Mouse (Mus musculus): ENCODE measurements around the gene Ckmt2.

The Ckmt2 gene

DNA sequence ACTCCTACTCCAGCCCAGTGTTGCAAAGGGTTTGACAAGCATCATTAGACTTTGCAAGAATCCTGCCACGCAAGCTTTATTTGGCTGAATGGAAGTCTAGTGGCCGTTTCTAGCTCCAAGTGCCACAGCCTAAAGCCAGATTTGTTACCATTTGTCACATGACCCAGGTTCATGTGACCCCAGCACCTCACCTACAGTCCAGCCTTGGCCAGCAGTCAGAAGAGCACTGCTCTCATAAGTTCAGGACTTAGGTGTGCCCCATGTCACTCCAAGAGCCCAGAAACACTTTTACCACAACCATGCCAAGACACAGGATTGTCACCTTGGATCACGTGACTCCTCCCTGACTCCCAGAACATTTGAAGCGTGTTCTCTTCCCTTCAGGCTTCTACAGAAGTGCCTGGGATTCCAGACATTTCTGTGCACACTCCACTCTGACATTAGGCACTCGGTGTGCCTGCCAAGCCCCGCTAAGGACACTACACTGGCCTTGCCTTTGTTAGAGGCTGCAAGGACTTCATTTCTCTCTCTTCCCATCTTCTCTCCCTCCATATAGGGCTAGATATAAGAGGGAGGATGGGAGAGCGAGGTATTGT lies 2.9 kb downstream of the Ckmt2 start:
- no peak for DNase-seq (ENCODE audit: low spot score in 2 of 2)

DNA sequence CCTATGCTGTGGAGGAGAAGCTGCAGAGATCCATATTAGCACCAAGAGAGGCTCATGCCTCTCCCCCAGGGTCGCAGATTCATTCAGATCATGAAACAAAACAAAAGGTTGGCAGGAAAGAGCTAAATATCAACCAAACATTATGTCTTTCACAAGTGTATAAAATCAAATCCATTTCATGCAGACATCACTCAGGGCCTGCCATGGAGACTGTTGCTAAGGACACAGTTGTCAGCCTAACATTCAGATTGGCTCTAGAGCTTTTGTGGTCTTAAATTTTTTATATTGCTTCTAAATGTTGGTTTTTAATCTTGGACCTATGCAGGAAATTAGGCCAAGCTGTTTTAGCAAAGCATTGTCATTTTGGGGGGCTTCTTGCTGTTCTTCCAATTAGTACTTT lies 8.1 kb downstream of the Ckmt2 start:
- no peak for DNase-seq (ENCODE audit: low spot score in 2 of 2)

DNA sequence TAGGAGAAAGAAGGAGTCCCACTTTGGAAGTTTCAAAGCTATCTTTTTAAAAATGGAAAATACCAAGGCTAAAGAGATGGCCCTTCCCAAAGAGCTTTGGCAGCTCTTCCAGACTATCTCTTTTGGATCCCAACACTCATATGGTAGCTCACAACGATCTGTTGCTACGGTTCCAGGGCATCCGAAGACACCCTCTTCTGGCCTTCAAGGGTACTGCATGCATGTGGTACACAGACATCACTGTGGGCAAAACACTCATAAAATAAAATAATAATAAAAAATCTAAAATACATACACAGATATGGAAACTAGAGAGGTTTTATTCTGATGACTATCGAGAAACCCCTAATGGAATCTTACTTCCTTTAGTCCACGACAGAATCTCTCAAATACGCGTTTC lies 17.9 kb downstream of the Ckmt2 start:
- DNase-seq (ENCODE audit: low spot score in 2 of 2): no peak

DNA sequence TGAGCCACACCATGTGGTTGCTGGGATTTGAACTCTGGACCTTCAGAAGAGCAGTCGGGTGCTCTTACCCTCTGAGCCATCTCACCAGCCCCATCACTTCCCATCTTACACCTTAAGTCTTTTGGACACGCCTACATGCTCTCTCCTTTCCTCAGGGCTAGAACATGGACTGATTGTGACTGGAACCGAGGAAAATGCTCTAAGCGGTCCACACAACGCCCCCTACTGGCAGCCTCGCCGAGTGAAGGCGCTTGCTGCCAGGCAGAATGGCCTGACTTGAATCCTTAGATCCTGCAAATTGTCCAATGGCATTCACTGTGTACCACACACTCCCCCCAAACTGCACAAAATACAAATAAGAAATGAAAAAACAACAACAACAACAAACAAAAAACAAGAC lies 19.3 kb downstream of the Ckmt2 start:
- DNase-seq (ENCODE audit: low spot score in 2 of 2): no peak

DNA sequence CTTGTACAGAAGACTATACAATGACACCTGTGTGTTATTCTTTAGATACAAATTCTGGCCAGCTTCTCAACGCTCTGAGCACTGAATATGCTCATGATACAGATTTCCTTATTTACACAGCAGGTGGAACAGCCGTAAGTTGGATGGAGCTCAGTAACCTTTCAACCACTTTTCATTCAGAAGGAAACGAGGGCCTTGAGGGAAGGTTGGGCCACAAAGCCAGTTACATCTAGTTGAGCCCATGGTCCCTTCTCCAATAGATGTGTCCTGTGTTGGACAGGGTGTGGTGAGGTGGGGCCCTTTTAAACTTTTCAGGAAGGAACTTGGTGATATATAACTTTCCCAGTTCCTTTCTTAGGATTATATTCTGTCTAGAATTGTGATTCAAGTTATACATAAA lies 22.3 kb downstream of the Ckmt2 start:
- DNase-seq (ENCODE audit: low spot score in 2 of 2): no peak

DNA sequence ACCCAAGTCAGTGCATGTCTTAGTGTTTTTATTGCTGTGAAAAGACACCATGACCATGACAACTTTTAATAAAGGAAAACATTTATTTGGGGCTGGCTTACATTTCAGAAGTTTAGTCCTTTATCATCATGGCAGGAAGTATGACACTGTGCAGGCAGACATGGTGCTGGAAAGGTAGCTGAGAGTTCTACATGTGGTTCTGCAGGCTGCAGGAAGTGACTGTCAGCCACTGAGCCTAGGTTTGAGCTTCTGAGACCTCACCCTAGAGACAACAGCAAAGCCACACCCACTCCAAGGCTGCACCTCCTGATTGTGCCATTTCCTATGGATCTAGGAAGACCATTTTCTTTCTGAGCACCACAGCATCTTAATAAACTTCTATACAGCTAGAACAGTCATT lies 48.8 kb downstream of the Ckmt2 start:
- DNase-seq (ENCODE audit: low spot score in 2 of 2): no peak

DNA sequence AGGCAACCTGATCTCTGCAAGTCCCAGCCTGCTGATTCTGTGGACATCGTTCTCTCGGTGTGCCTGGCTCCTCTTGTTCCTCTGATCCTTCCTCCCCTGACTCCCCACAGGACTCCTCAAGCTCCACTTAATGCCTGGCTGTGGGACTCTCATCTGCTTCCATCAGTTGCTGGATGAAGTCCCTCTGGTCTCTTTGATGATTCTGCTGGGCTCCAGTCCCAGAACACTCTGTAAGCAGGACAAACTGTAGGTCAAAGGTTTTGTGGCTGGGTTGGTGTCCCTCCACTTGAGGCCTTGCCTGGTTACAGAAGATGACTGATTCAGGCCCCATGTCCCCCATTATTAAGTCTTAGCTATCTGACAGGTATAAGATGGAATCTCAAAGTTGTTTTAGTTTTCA lies 50.6 kb downstream of the Ckmt2 start:
- no peak for DNase-seq (ENCODE audit: low spot score in 2 of 2)

DNA sequence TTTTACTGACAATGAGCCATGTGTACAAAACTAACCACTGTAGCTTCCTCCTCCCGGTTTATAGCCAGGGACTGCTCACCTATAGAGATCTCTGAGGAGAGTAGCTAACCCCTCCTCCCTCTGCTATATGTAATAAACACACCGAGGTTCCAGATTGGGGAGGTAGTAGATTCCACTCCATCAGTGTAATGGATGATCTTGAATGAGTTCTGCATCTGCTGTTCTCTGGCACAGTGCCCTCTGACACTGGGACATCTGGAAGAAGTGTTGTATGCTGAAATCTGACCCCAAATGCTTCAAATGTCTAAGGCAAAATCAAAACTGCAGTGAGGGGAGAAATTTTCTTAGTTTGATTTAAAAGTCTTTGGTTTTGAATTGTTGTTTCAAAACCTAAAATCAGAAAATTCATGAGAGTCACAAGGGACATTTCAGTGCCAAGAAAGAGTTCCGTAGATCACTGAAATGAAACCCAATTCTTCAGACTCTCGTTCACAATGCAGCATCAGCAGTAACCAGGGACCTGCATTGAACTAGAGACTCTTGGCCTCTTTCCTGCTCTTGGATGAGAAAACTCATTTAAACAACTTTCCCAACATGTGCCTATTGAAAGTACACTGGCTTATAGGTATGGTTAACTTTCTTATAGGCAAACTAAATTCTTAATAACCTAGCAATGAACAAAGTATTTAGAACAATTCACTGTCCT lies 51.7 kb downstream of the Ckmt2 start:
- no peak for DNase-seq (ENCODE audit: low spot score in 2 of 2)

DNA sequence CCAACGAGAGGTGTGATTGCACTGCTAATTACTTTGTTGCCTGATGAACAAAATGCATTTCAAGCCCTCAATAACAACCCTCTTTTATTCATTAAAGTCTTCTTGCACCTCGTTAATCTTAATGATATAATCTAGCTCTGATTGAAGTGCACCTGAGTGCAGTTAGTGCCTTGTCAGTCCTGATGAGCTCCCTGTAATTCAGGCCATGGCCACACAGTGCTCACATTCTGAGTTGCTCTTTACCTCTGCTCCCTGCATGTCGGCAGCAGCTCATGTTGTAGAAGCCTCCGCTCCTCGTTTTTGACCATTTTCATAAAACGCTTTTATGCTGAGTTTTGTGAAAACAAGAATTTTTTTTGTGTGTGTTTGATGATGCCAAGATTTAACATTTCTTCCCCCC lies 53.0 kb downstream of the Ckmt2 start:
- no peak for DNase-seq (ENCODE audit: low spot score in 2 of 2)

DNA sequence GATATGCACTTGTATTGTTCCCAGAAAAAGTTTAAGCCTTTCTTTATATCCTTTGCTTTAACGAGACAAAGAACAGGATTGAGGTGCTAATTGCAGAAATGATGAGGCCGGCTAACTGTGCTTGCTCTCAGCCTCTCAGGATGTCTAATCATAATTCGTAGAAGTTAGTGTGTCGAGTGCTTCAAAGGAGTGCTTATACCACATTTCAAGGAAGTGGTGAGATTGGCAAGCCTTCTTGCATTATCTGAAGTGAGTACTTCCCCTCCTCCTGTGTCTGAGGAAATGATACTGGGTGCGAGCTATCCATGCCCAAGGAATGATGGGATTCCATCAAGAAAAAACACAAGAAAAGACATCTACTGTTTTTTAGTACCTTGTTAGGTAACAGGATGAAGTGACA lies 62.0 kb downstream of the Ckmt2 start:
- no peak for DNase-seq (ENCODE audit: low spot score in 2 of 2)

DNA sequence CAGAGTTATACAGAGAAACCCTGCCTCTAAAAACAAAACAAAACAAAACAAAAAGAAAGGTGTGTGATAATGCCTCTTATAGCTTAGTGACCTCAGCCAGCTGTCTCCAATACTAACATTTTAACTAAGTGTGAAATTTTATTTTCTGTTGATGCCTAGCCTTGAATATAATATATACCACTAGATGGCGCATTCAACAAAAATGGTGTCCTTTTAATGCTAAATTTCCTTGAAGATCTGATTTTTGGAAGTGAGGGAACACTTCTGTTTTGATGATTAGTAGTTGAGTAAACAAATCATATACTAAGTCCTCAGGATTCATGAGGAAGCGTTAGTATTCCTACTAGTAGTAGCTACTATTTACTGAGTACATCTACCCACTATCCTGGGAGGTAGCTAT lies 67.2 kb downstream of the Ckmt2 start:
- no peak for DNase-seq (ENCODE audit: low spot score in 2 of 2)

DNA sequence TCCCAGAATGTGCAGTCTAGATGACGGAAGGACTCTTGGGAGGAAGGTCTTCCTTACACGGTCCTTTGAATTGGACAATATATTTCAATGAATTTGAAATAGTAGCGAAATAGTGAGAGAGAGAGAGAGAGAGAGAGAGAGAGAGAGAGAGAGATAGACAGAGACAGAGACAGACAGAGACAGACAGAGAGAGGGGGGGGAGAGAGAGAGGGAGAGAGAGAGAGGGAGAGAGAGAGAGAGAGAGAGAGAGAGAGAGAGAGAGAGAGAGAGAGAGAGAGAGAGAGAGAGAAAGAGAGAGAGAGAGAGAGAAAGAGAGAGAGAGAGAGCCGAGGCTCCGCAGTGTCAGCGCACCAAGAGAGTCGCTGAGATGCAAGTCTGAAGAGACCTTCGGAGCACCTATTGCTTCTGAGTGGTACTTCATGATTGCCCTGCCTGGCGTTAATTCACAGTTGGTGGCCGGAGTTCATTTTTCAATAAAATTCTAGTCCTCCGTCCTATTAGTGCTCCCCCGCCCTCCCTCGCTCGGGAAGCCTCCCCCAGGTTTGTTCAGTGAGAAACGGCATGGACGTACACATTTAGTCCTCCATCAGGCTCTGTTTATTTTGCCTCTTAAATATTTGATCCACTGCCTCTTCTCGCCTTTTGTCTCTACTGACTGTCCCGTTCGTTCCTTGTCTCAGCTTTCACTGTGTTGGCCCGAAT lies 68.7 kb downstream of the Ckmt2 start:
- DNase-seq (ENCODE audit: low spot score in 2 of 2): no peak

DNA sequence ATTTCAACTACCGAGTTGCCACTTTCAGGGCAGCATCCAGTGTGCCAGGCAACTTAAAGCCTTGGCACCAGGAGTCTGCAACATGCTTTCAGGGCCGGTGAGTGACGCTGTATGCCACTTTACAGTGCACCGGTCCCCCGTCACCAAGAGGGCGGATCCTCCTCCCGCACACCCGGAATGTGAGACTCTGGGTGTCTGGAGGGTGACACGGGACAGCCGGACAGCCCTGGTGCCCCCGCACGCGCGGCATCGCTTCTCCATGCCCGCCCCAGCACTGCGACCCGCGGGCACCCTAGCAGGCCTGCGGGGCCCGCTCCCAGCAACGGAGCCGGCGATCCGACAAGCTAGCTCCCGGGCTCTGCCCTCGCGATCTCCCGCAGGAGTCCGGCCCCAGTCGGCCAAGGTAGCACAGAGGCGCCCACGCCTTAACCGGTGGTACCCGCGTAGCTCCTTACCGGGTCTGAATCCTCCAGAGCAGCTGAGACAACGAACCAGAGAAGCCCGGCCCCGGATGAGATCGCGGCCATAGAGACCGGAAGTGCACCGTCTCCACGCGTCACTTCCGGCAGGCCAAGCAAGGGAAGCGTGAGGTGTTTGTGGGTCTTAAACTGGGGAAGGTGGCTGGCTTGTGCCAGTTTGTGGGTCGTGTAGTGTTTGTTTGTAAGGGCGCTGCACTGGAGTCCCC lies 69.4 kb downstream of the Ckmt2 start, which contains the start of gene Zcchc9:
Zcchc9 (minus strand) TSS at position 551 of the 685 bp plus-strand sequence.
- peak; percentile 89 to 94 for DNase-seq (ENCODE audit: low spot score in 2 of 2)
